Mouse (Mus musculus): ENCODE measurements at regions not wholly inside any gene's neighbourhood (a gene's known extent, or its start where the extent isn't known, plus 50 kb on each side); places are given as distances from the start of the nearest gene placed in this dataset.
A peak's percentile ranks its signal among the peaks of the same experiment; 100 is the strongest.

DNA sequence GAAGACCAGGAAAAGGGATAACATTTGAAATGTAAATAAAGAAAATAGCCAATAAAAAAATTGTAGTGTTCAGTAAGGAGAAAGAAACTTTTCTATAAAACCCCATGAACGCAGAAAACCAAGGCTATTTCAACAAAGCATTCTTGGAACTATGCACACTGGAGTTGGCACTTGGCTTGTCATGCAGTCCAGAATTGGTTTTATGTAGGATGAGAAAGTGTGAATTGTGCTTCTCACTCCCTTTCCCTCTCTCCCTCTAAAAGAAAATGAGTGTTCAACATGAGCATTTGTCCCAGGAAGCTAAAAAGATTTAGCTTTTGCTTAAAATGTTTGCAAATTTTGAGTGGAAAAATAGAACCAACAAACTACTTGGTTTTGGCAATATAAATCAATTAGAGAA, 841.6 kb upstream of the Adam24 start:
- Histone ChIP-seq H3K4me3 (replicated peaks) (no peak overlapping the region), H3K4me1 (no peaks in the 10 kb centered on the region), H3K9ac (no peak overlapping the region), H3K36me3 (no peaks in the 10 kb centered on the region), H3K27me3 (replicated peaks) (no peaks in the 10 kb centered on the region), H3K9me3 (no peaks in the 10 kb centered on the region), H3K27ac (no peak overlapping the region), H3K4me2 (no peak overlapping the region)
- WGBS, result 85% methylated on average over 1 of the region's 1 CpGs
- ATAC-seq (ENCODE audit: insufficient read depth, low FRiP score, low read depth), result no peak

DNA sequence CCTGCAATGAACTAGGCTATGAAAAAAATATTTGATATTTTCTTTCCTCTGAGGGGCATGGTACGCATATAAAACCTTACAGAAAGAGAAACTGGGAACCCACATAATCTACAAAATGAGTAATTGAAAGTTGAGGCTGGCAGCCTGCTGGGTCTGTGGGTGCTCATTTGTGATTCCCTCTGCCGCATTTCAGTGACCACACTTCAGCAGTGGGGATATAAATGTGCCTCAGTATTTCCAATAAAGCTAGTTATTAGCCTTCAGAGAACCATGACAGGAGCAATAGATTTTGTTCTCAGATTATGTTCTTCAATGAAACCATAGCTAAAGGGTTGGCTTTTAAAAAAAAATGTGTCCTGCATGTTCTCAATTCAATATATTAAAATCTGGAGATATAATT, 828.0 kb upstream of the Adam24 start:
- Histone ChIP-seq H3K4me3 (replicated peaks) (no peak overlapping the region), H3K4me1 (no peaks in the 10 kb centered on the region), H3K4me2 (no peak overlapping the region), H3K27ac (no peak overlapping the region), H3K27me3 (replicated peaks) (no peaks in the 10 kb centered on the region), H3K9ac (no peak overlapping the region), H3K36me3 (no peaks in the 10 kb centered on the region), H3K9me3 (no peaks in the 10 kb centered on the region)
- 85% methylated on average over 2 of the region's 2 CpGs for WGBS
- ATAC-seq (ENCODE audit: insufficient read depth, low FRiP score, low read depth), result no peak

DNA sequence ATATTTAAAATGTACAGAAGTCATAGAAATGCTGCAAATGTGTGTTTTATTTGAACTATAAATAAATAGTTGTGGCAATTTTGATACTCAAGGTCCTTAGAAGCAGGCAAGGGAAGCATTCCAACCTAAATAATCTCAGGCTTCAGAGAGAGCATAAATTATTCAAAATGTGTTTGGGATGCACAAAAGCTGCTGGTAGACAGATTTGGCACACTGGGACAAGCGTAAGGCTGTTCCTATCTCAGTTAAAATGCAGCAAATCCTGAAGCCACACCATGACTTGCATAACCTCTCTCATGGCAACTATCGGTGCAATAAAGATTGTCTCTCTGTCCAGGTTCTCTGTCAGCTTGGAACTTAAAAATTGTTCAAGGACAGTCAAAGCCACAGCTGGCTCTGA, 812.3 kb upstream of the Adam24 start:
- ATAC-seq (ENCODE audit: insufficient read depth, low FRiP score, low read depth), result no peak
- no peaks in the 10 kb centered on the region for H3K27me3 ChIP-seq (replicated peaks)
- 80% methylated on average over 2 of the region's 2 CpGs for WGBS
- no peak overlapping the region for H3K4me2 ChIP-seq
- H3K4me1 ChIP-seq, result no peaks in the 10 kb centered on the region
- H3K4me3 ChIP-seq (replicated peaks), result no peak overlapping the region
- H3K9me3 ChIP-seq, result no peaks in the 10 kb centered on the region
- H3K27ac ChIP-seq, result no peak overlapping the region
- no peak overlapping the region for H3K9ac ChIP-seq
- H3K36me3 ChIP-seq, result no peaks in the 10 kb centered on the region

DNA sequence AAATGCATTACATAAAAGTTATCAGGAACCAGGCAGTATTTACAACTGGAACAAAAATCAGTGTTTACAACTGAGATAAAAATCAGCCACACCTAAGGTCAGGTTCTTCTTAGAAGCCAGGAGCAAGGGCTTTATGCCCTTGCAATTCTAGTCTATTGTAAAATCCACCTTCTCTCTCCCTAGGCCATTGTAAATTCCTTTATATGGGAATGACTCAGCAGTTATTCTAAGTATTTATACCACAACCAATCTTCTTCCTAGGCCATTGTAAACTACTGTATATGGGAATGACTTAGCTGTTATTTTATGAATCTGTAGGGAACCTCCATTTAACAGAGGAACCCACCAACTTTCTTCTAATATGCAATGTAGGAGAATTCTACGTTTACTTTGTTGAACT, 772.6 kb upstream of the Adam24 start:
- H3K4me3 ChIP-seq (replicated peaks), result no peak overlapping the region
- H3K27me3 ChIP-seq (replicated peaks), result no peaks in the 10 kb centered on the region
- WGBS, result 66% methylated on average over 1 of the region's 1 CpGs
- H3K27ac ChIP-seq, result no peak overlapping the region
- H3K9me3 ChIP-seq, result no peaks in the 10 kb centered on the region
- no peak overlapping the region for H3K4me2 ChIP-seq
- no peaks in the 10 kb centered on the region for H3K4me1 ChIP-seq
- no peak overlapping the region for H3K9ac ChIP-seq
- ATAC-seq (ENCODE audit: insufficient read depth, low FRiP score, low read depth), result no peak
- no peaks in the 10 kb centered on the region for H3K36me3 ChIP-seq

DNA sequence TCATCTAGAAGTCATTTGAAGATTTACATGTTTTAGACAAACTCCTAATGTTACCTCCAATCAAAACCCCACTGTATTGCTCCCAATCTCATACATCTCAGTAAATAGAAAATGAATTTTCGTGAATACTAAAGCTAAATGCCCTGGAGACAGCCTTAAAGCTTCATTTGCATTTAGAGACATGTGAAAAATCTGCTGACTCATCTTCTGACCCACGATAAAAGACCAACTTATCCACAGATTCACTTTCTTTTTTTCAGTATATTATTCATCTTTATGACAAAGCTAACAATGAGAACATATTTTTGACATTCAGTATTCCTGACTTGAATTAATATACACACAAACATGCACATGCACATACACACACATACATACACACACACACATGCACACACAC, 762.0 kb upstream of the Adam24 start:
- H3K4me1 ChIP-seq, result no peaks in the 10 kb centered on the region
- no peak for ATAC-seq (ENCODE audit: insufficient read depth, low FRiP score, low read depth)
- H3K9me3 ChIP-seq, result no peaks in the 10 kb centered on the region
- no peak overlapping the region for H3K9ac ChIP-seq
- H3K4me2 ChIP-seq, result no peak overlapping the region
- no peaks in the 10 kb centered on the region for H3K36me3 ChIP-seq
- H3K27ac ChIP-seq, result no peak overlapping the region
- H3K27me3 ChIP-seq (replicated peaks), result no peaks in the 10 kb centered on the region
- 60% methylated on average over 2 of the region's 2 CpGs for WGBS
- H3K4me3 ChIP-seq (replicated peaks), result no peak overlapping the region

DNA sequence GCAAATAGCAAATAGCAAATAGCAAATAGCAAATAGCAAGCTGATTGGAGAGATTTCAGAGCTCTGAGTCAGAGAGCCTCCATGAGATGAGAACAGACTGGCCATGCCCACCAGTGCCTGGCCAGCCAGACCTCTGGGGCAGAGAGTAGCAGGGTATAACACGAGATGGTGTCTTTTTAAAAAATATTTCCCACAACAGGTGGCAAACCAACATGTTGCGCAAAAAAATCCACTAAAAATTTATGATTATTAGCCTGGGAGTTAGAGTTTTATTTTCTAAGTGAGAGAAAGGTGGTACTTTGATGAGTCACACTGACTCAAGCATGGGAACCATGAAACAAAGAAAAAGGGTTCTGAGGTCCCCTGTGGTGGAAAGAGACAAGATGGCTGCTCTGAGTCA, 753.5 kb upstream of the Adam24 start:
- no peak overlapping the region for H3K4me3 ChIP-seq (replicated peaks)
- H3K27ac ChIP-seq, result no peak overlapping the region
- H3K4me1 ChIP-seq, result no peaks in the 10 kb centered on the region
- H3K36me3 ChIP-seq, result no peaks in the 10 kb centered on the region
- no peak overlapping the region for H3K4me2 ChIP-seq
- no peak overlapping the region for H3K9ac ChIP-seq
- 77% methylated on average over 2 of the region's 2 CpGs for WGBS
- no peak for ATAC-seq (ENCODE audit: insufficient read depth, low FRiP score, low read depth)
- H3K9me3 ChIP-seq, result no peaks in the 10 kb centered on the region
- no peaks in the 10 kb centered on the region for H3K27me3 ChIP-seq (replicated peaks)

DNA sequence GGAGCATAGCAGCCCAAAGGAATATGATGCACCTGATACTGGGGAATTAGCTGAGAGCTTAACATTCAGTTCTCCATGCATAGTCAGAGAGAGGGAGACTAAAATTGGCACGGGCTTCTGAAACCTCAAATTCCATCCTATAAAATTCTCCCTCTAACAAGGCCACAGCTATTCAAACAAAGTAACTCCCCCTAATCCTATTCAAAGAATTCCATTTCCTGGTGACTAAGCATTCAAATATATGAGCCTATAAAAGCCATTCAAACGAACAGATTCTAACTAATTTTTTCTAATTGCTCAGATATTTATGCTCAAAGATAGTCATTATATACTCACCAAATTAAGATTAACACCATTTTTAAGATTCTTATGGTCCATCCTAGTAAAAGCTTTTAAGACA, 751.1 kb upstream of the Adam24 start:
- H3K4me2 ChIP-seq, result no peak overlapping the region
- no peak for ATAC-seq (ENCODE audit: insufficient read depth, low FRiP score, low read depth)
- no peaks in the 10 kb centered on the region for H3K4me1 ChIP-seq
- H3K9me3 ChIP-seq, result no peaks in the 10 kb centered on the region
- H3K36me3 ChIP-seq, result no peaks in the 10 kb centered on the region
- H3K27ac ChIP-seq, result no peak overlapping the region
- no peak overlapping the region for H3K4me3 ChIP-seq (replicated peaks)
- H3K9ac ChIP-seq, result no peak overlapping the region
- WGBS, result 55% methylated on average over 2 of the region's 2 CpGs
- no peaks in the 10 kb centered on the region for H3K27me3 ChIP-seq (replicated peaks)

DNA sequence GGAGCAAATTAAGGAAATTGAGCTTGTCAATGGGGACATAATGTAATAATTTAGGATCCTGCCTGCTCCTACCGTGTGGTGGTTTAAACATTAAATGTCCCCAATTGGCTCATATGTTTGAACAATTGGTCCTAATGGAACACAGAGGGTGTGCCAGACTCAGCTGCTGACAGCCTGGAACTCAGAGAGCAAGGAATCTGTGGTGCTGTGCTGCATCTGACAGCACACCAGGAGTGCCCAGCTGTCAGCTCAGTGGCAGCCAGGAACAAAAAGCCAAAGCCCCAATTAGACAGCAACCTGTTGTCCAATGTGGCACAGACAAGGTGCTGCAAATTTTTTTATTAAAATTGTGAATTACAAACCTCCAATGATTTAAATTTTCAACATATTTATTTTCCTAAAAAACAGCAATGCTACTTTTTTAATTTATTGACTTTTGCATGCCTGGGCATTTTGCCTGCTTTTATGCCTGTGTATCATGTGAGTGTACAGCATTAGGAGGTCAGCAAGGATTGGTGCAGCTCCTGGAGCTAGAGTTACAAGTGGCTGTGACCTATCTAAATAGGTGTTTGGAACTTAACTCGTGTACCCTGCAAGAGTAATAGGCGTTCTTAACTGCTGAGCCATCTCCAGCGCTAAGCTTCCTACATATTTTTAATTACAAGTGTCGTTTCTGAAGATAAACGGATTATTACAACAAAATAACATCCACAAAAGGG, 724.5 kb upstream of the Adam24 start:
- WGBS, result 50% methylated on average over 6 of the region's 6 CpGs
- Histone ChIP-seq H3K4me3 (replicated peaks) (no peak overlapping the region), H3K9ac (no peak overlapping the region), H3K9me3 (no peaks in the 10 kb centered on the region), H3K27ac (no peak overlapping the region), H3K27me3 (replicated peaks) (no peaks in the 10 kb centered on the region), H3K36me3 (no peaks in the 10 kb centered on the region), H3K4me2 (no peak overlapping the region), H3K4me1 (no peaks in the 10 kb centered on the region)
- no peak for ATAC-seq (ENCODE audit: insufficient read depth, low FRiP score, low read depth)

DNA sequence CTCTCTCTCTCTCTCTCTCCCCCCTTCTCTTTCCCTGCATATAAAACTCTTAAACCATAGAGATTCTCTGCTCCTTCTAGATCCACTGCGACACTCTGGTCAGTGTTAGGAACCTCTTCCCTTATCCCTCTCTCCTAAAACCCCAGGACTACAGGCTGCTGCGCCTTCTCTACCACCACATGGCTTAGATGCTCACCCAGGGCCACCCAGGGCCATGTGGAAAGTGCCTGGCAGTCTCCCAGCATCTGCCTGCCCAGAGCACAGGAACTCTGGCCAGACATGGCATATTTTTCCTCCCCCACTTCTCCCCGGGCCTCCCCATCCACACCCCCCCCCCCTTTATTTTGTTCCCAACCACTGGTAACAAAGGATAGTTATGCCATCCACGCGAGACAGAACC, 720.4 kb upstream of the Adam24 start:
- H3K36me3 ChIP-seq, result no peaks in the 10 kb centered on the region
- no peak for ATAC-seq (ENCODE audit: insufficient read depth, low FRiP score, low read depth)
- no peak overlapping the region for H3K4me2 ChIP-seq
- WGBS, result 52% methylated on average over 5 of the region's 5 CpGs
- H3K4me1 ChIP-seq, result no peaks in the 10 kb centered on the region
- H3K9ac ChIP-seq, result no peak overlapping the region
- H3K27ac ChIP-seq, result no peak overlapping the region
- no peaks in the 10 kb centered on the region for H3K9me3 ChIP-seq
- H3K27me3 ChIP-seq (replicated peaks), result no peaks in the 10 kb centered on the region
- H3K4me3 ChIP-seq (replicated peaks), result no peak overlapping the region

DNA sequence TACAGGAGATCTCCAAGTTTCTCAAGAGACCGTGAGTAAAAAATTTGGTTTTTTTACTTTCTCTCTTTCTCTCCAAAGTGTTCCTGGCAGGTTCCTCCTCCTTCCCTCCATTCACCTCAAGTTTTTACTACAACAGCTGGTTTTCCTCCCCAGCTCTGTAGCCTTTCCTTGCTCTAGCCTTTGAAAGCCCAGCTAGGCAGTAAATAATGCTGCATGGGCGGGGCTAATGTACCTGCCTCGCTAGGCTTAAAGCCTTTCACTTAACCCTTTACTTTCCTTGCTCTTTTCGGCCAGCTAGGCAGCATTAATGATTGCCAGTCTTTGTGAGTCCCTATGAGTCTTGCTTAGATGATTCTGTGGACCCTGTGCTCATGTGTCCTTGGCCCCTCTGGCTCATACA, 720.0 kb upstream of the Adam24 start:
- ATAC-seq (ENCODE audit: insufficient read depth, low FRiP score, low read depth), result no peak
- no peak overlapping the region for H3K4me3 ChIP-seq (replicated peaks)
- H3K36me3 ChIP-seq, result no peaks in the 10 kb centered on the region
- no peak overlapping the region for H3K9ac ChIP-seq
- no peaks in the 10 kb centered on the region for H3K27me3 ChIP-seq (replicated peaks)
- H3K4me1 ChIP-seq, result no peaks in the 10 kb centered on the region
- 29% methylated on average over 4 of the region's 4 CpGs for WGBS
- H3K27ac ChIP-seq, result no peak overlapping the region
- no peaks in the 10 kb centered on the region for H3K9me3 ChIP-seq
- H3K4me2 ChIP-seq, result no peak overlapping the region

DNA sequence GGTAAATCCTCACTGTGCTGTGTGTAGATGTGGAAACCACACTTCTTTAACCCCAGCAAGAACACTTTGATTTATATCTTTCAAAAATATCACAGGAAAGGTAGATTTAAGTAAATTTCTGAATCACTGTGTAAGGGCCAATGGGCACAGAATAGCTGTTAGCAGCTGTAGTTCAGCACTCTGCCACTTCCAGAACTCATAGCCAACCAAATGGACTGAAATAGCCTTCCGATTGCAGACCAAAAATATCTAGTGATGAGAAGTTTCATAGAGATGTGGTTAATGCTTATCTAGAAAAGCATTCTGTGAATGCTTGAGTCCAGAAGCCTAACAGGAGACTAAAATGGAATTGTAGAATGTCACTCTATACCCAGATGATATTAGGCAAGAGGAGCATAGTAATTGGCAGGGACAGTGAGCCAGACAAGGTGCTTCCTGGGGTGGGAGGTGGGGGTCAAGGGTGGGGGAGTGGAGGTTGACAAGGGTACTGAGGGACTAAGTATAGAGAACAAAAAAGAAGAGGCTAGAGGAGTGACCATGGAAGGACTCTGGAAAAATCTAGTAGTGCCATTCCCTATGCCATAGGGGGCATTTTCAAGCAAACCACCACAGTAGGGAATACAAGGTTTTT, 669.6 kb upstream of the Adam24 start:
- no peaks in the 10 kb centered on the region for H3K4me1 ChIP-seq
- WGBS, result 81% methylated on average over 1 of the region's 1 CpGs
- H3K4me3 ChIP-seq (replicated peaks), result no peak overlapping the region
- H3K4me2 ChIP-seq, result no peak overlapping the region
- H3K36me3 ChIP-seq, result no peaks in the 10 kb centered on the region
- ATAC-seq (ENCODE audit: insufficient read depth, low FRiP score, low read depth), result no peak
- no peaks in the 10 kb centered on the region for H3K27me3 ChIP-seq (replicated peaks)
- no peak overlapping the region for H3K9ac ChIP-seq
- H3K27ac ChIP-seq, result no peak overlapping the region
- no peaks in the 10 kb centered on the region for H3K9me3 ChIP-seq

DNA sequence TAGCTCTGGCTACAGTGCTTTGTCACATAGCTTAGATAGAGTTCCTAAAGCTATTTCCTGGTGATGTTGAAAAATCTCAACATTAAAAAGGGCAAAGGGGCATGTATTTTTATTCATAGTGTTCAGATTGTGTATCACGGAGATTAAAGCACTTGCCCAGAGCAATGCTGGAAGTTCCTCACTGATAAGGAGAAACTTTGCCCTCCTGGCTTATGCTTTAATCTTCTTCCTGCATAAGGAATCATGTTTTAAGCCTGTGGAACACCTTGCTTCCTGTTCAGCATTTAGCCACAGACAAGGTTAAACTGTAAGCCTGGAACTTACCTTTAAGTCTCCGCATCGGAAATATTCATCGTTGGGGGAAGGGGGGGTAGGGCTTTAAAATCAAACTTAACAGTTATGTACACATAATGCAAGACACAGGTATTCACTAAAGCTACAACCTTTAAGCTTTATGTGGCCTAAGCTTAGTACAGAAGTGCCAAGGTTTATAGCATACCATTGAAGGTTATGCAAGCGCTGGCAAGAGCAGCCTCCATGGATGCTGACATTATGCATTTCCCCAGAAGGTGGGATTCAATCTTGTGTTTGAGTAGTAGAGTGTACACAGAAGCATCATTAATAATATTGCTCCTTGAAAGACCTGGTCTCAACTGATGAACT, 655.5 kb upstream of the Adam24 start:
- H3K27me3 ChIP-seq (replicated peaks), result no peaks in the 10 kb centered on the region
- no peaks in the 10 kb centered on the region for H3K36me3 ChIP-seq
- H3K27ac ChIP-seq, result no peak overlapping the region
- H3K4me2 ChIP-seq, result no peak overlapping the region
- no peak overlapping the region for H3K4me3 ChIP-seq (replicated peaks)
- 67% methylated on average over 5 of the region's 5 CpGs for WGBS
- no peaks in the 10 kb centered on the region for H3K9me3 ChIP-seq
- no peak overlapping the region for H3K9ac ChIP-seq
- H3K4me1 ChIP-seq, result no peaks in the 10 kb centered on the region
- peak; percentile 70; the same call in 1 of the 2 replicates for ATAC-seq (ENCODE audit: insufficient read depth, low FRiP score, low read depth)
